Mouse (Mus musculus) central nervous system, embryonic 18 days (tissue): ENCODE measurements around the gene 4930474N05Rik. TPM values are rescaled to one million over a fixed set of nuclear protein-coding genes. Genes with fewer than 3 reads are reported as not detected.

Source experiments
- polyA plus RNA-seq: library from polyadenylated mRNA; depleted of rRNA; stranded (reverse); fragments of >200 nt; gene quantifications from 2 replicates; pipeline ENCODE4 v1.2.3, GENCODE M21; 2012; rRNA removed

The 4930474N05Rik gene
- polyA plus RNA-seq = not detected in 2 replicates

DNA sequence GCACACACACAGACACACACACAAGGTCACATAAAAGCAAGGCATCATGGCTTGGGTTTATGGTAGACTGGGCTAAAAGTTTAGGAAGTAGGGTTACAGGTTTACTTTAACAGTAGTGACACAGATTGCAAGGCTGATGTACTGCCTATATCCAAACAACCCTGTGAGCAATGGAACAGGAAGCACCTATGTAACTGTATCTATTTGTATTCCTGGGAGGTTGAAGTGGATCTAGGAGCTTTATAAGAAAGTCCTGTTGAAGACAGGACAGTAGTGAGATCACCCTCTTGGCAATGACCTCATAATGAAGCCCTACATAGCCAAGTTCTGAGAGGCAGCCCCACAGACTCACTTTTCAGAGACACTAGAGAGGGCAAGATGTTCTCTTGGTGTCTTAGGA lies at the start of gene 4930474N05Rik:
Gene 4930474N05Rik, plus strand, starts transcription at position 301 of the 400 bp plus-strand sequence.

